ENCODE assay signal across 14 mouse cellular contexts in the genomic region with DNA sequence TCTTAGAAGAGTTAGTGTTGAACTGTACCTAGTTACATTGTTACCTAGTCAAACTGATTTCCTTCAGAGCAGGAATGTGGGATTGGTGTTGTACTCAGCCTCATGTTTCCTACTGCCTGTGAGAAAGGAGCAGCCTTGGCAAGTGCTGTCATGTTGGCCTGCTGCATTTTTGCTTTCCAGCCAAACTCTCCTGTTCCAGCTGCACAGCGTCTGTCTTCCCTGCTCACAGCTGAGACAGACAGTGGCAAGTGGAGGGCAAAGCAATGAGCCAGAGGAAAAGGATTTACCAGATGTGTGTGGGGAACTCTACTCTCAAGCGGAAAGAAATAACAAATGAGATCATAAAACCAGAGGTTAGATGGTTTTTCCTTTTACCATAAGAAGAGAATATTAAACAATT. TPM values are rescaled to one million over a fixed set of nuclear protein-coding genes. Genes with fewer than 3 reads are reported as not detected.
DNase-seq lines count a peak whose midpoint lies in the region; ATAC-seq and TF ChIP-seq lines count a peak whose summit lies in the region.
"Had no signal": no experiment of that assay in that cellular context is flagged by ENCODE, and none has a peak within 500 bp of the region (broad histone marks: within the 10 kb centered on the region; RNA-seq: fewer than 3 reads in every experiment).

No protein-coding gene starts in this region.

- no peaks in the 10 kb centered on the region for H3K27me3 ChIP-seq in heart, adult 2 months (ENCODE audit: control insufficient read depth, insufficient read depth, low read length)
- no peaks in the 10 kb centered on the region for H3K27me3 ChIP-seq in heart, embryonic 10.5 days (ENCODE audit: insufficient read depth, poor library complexity, severe bottlenecking)
- H3K27me3 ChIP-seq in intestine, postnatal 0 days (replicated peaks; ENCODE audit: control insufficient read depth, insufficient read depth, low read length) = no peaks in the 10 kb centered on the region
- H3K27me3 ChIP-seq: forebrain, embryonic 13.5 days; stomach, embryonic 15.5 days had no signal

- TF ChIP-seq POLR2A in heart, adult 2 months (IDR thresholded peaks at IDR 0.05; ENCODE audit: insufficient read depth, low read depth, low read length) = no peak

- 30% methylated on average over 2 of the region's 2 CpGs for WGBS in heart, adult 2 months
- WGBS in heart, embryonic 10.5 days = 54% methylated on average over 2 of the region's 2 CpGs
- WGBS in intestine, postnatal 0 days = 45% methylated on average over 2 of the region's 2 CpGs

- peaks cover 4% of the 10 kb centered on the region; the same call in 1 of the 2 replicates for H3K9me3 ChIP-seq in heart, embryonic 10.5 days
- no peaks in the 10 kb centered on the region for H3K9me3 ChIP-seq in intestine, postnatal 0 days (ENCODE audit: control insufficient read depth)
- H3K9me3 ChIP-seq: forebrain, embryonic 13.5 days; stomach, embryonic 15.5 days had no signal

- H3K9ac ChIP-seq in heart, adult 2 months (ENCODE audit: low read depth, low read length) = no peak overlapping the region
- H3K9ac ChIP-seq in intestine, postnatal 0 days (ENCODE audit: low read depth, low read length) = no peak overlapping the region
- H3K9ac ChIP-seq: forebrain, embryonic 13.5 days; stomach, embryonic 15.5 days had no signal

- no peak overlapping the region for H3K4me3 ChIP-seq in heart, adult 2 months
- H3K4me3 ChIP-seq in heart, embryonic 10.5 days = no peak overlapping the region
- H3K4me3 ChIP-seq in intestine, postnatal 0 days (ENCODE audit: low read depth, low read length) = no peak overlapping the region
- H3K4me3 ChIP-seq: forebrain, embryonic 13.5 days; stomach, embryonic 15.5 days had no signal

- no peak for TF ChIP-seq EP300 in heart, adult 2 months (IDR thresholded peaks at IDR 0.05; ENCODE audit: insufficient read depth, low read depth, low read length)

- no peak for TF ChIP-seq CTCF in heart, adult 2 months (IDR thresholded peaks at IDR 0.05)
- no peak for TF ChIP-seq CTCF in intestine, postnatal 0 days (IDR thresholded peaks at IDR 0.05; ENCODE audit: low read depth)

- no peaks in the 10 kb centered on the region for H3K36me3 ChIP-seq in heart, adult 2 months (ENCODE audit: control insufficient read depth, insufficient read depth, low read length)
- H3K36me3 ChIP-seq in heart, embryonic 10.5 days = no peaks in the 10 kb centered on the region
- no peaks in the 10 kb centered on the region for H3K36me3 ChIP-seq in intestine, postnatal 0 days (ENCODE audit: control insufficient read depth, insufficient read depth)
- H3K36me3 ChIP-seq: stomach, embryonic 15.5 days had no signal

- intact Hi-C loops in heart, adult 2 months (cut with DNase I) = no loop called here
- intact Hi-C loops in heart, postnatal 10 days (cut with DNase I) = no loop called here

- peak; percentile 14 to 26 for DNase-seq in heart, adult 2 months
- no peak for DNase-seq in heart, embryonic 10.5 days (ENCODE audit: low spot score)
- DNase-seq in 3T3-L1 (ENCODE audit: low read depth, low spot score) = peak; percentile 67
- DNase-seq in embryo, embryonic 11 days = peak; percentile 27
- peak; percentile 44 to 58 for DNase-seq in heart, postnatal 10 days
- no peak for DNase-seq in liver
- DNase-seq: kidney, adult 8-10 months had no signal

- ATAC-seq in intestine, postnatal 0 days = no peak
- no peak for ATAC-seq in monocyte, adult 5-6 weeks (replicated peaks; ENCODE audit: insufficient number of reproducible peaks, low FRiP score, low TSS enrichment, poor library complexity, severe bottlenecking)
- ATAC-seq: CD4-positive, CD25-positive, alpha-beta regulatory T cell, adult 4 months; forebrain, embryonic 13.5 days had no signal

- H3K27ac ChIP-seq in heart, adult 2 months = no peak overlapping the region
- no peak overlapping the region for H3K27ac ChIP-seq in heart, embryonic 10.5 days
- H3K27ac ChIP-seq in intestine, postnatal 0 days (ENCODE audit: low read depth, low read length) = no peak overlapping the region
- H3K27ac ChIP-seq: forebrain, embryonic 13.5 days; stomach, embryonic 15.5 days had no signal

- H3K4me2 ChIP-seq in intestine, postnatal 0 days (replicated peaks; ENCODE audit: low read depth) = no peak overlapping the region
- H3K4me2 ChIP-seq: forebrain, embryonic 13.5 days; stomach, embryonic 15.5 days had no signal

- no peaks in the 10 kb centered on the region for H3K79me2 ChIP-seq in heart, adult 2 months (replicated peaks; ENCODE audit: control insufficient read depth, insufficient read depth, low read length)

- peaks cover 1% of the 10 kb centered on the region; the same call in 1 of the 2 replicates for H3K4me1 ChIP-seq in heart, adult 2 months (ENCODE audit: control insufficient read depth, insufficient read depth, low read length)
- no peaks in the 10 kb centered on the region for H3K4me1 ChIP-seq in heart, embryonic 10.5 days
- no peaks in the 10 kb centered on the region for H3K4me1 ChIP-seq in intestine, postnatal 0 days (replicated peaks; ENCODE audit: control insufficient read depth, insufficient read depth, low read length)
- H3K4me1 ChIP-seq: forebrain, embryonic 13.5 days; stomach, embryonic 15.5 days had no signal

RNA-seq across cellular contexts. Expression of a gene that starts 12.4 kb away (rescaled TPM):
- total RNA-seq in heart, adult 2 months (2021) = not detected
- polyA plus RNA-seq in heart, adult 2 months (2012; rRNA removed) = not detected in 2 replicates
- polyA plus RNA-seq in heart, embryonic 10.5 days (2016; fragmentation: Nextera tagmentation; extraction: Ambion mirVana) = not detected in 2 replicates
- not detected for total RNA-seq in heart, postnatal 10 days (2021)
- not detected in 2 replicates for polyA plus RNA-seq in intestine, postnatal 0 days (2015; fragmentation: Nextera tagmentation; extraction: Ambion mirVana)
- not detected in 3 replicates for total RNA-seq in monocyte, adult 5-6 weeks (2017)
- total RNA-seq: layer of hippocampus, postnatal 10 days had no signal
- polyA plus RNA-seq: CD4-positive, CD25-positive, alpha-beta regulatory T cell, adult 4 months; forebrain, embryonic 13.5 days; heart, embryonic 16.5 days; stomach, embryonic 15.5 days had no signal

RNA-seq across cellular contexts. Expression of a gene that starts 58.5 kb away (rescaled TPM):
- not detected for total RNA-seq in heart, adult 2 months (2021)
- not detected in 2 replicates for polyA plus RNA-seq in heart, adult 2 months (2012; rRNA removed)
- polyA plus RNA-seq in heart, embryonic 10.5 days (2016; fragmentation: Nextera tagmentation; extraction: Ambion mirVana) = not detected in 2 replicates
- total RNA-seq in heart, postnatal 10 days (2021) = not detected
- not detected in 2 replicates for polyA plus RNA-seq in intestine, postnatal 0 days (2015; fragmentation: Nextera tagmentation; extraction: Ambion mirVana)
- not detected in 3 replicates for total RNA-seq in monocyte, adult 5-6 weeks (2017)
- total RNA-seq: layer of hippocampus, postnatal 10 days had no signal
- polyA plus RNA-seq: CD4-positive, CD25-positive, alpha-beta regulatory T cell, adult 4 months; forebrain, embryonic 13.5 days; heart, embryonic 16.5 days; stomach, embryonic 15.5 days had no signal

Comparison
In these comparisons a context has a peak if more than half of its experiments do, and no peak if none do; other contexts are left out.
1. DNase-seq: peak in heart, adult 2 months (2 of 2), 3T3-L1 (single experiment), embryo, embryonic 11 days (single experiment) and heart, postnatal 10 days (2 of 2); none in heart, embryonic 10.5 days (single experiment) and liver (single experiment).